Mouse (Mus musculus): ENCODE results near the gene Il11. TPM values are rescaled to one million over a fixed set of nuclear protein-coding genes. Genes with fewer than 3 reads are reported as not detected.
"Not testable (repeated sequence)": the region's sequence is repeated elsewhere in the genome, so short reads cannot be mapped to it uniquely, and the experiment has no call there.

Il11 gene
- total and polyA plus RNA-seq, 2 experiments from 2014 or later: 1.3 to 2.0 TPM

DNA sequence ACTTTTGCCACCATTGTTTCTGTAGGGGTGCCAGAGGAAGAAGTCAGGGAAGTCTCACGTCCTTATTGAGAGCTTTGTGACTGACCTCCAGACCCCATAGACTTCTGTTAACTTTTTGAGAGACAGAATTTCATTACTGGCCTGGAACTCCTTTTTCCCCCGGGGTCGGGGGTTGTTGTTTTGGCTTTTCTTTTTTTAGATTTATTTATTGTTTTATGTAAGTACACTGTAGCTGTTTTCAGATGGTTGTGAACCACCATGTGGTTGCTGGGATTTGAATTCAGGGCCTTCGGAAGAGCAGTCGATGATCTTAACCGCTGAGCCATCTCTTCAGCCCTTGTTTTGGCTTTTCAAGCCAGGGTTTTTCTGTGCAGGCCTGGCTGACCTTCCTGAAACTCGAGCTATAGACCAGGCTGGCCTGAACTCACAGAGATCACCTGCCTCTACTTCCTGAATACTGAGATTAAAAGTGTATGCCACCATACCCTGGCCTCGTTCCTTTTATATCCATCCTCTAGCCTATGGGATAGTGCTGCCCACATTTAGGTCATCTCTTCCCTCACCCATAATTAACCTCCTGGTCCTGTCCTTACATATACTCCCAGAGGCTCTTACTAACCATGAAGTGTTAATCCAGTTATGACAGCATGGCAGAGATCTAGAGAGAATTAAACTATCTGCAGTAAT, 30.6 kb upstream of the Il11 start:
- Histone ChIP-seq H3K4me1 (ENCODE audit: insufficient read depth, low read length) (peaks cover 5% of the 10 kb centered on the region), H3K4me3 (ENCODE audit: low read length) (peak overlapping the region; percentile 99)
- ATAC-seq: no peak

DNA sequence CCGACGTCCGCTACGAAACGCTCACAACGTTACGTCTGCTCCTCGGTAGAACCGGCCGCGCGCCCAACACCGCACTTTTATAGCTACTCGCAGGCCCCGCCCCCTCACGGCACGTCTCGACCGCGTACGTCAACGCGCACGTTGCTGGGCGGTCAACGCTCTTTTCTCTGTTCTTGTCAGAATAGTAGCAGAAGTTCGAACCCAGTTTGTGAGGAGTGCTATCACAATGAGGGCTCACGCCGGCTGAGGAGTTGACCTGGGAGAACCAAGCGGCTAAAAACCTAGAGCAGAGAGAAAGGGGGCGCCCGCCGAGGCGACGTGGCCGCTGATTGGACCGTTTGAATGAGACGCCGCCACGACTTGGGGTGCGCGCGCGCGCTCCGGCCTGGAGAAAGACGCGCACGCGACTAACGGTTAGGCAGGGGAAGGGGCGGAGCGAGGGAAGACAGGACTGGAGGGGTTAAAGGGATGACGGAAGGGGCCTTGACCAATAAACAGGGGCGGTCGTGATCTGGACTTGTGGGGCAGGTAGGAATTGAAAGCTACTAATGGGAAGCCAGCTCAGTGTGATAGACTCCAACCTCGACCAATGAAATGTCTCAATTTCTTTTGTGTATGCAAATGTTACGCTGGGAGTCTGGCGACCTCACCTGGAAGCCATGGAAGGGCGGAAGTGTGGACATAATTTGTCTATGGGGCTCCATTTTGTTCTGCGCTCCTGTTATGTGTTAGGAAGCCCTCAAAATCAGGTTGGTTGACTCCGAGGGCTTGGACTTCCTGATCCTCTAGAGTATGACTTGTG, 29.8 kb upstream of the Il11 start, which contains the start of gene Ube2s:
TSS of gene Ube2s (minus strand) at position 288 of the 802 bp plus-strand sequence.
- peak; percentile 59 for TF ChIP-seq CTCF (IDR thresholded peaks at IDR 0.05; ENCODE audit: low read depth)
- Histone ChIP-seq H3K9me3 (ENCODE audit: low read length) (no peaks in the 10 kb centered on the region), H3K27me3 (ENCODE audit: insufficient read depth, low read length) (no peaks in the 10 kb centered on the region), H3K27ac (peak within 1 kb of the TSS; percentile 95), H3K4me3 (ENCODE audit: low read length) (peak within 1 kb of the TSS; percentile 99), H3K4me1 (ENCODE audit: insufficient read depth, low read length) (peaks cover 5% of the 10 kb centered on the region), H3K36me3 (ENCODE audit: insufficient read depth, low read length) (peaks cover 15% of the 10 kb centered on the region; the same call in 1 of the 2 replicates), H3K4me2 (ENCODE audit: low read depth, low read length) (peak within 1 kb of the TSS; percentile 85), H3K9ac (replicated peaks; ENCODE audit: low read length) (peak within 1 kb of the TSS; percentile 91)
- under 1% methylated on average over 62 of the region's 62 CpGs for WGBS
- ATAC-seq: peak; percentile 99
- DNase-seq (ENCODE audit: low spot score): peak; percentile 100

More for the DNA sequence above, 30.6 kb upstream of the Il11 start:
- Histone ChIP-seq H3K9ac (replicated peaks; ENCODE audit: low read length) (peak overlapping the region; percentile 51), H3K27ac (peak overlapping the region; percentile 89), H3K27me3 (ENCODE audit: insufficient read depth, low read length) (no peaks in the 10 kb centered on the region), H3K9me3 (ENCODE audit: low read length) (no peaks in the 10 kb centered on the region), H3K4me2 (ENCODE audit: low read depth, low read length) (peak overlapping the region; percentile 66), H3K36me3 (ENCODE audit: insufficient read depth, low read length) (peaks cover 15% of the 10 kb centered on the region; the same call in 1 of the 2 replicates)
- no peak for TF ChIP-seq CTCF (IDR thresholded peaks at IDR 0.05; ENCODE audit: low read depth)
- DNase-seq (ENCODE audit: low spot score): no peak
- WGBS: 24% methylated on average over 8 of the region's 8 CpGs

DNA sequence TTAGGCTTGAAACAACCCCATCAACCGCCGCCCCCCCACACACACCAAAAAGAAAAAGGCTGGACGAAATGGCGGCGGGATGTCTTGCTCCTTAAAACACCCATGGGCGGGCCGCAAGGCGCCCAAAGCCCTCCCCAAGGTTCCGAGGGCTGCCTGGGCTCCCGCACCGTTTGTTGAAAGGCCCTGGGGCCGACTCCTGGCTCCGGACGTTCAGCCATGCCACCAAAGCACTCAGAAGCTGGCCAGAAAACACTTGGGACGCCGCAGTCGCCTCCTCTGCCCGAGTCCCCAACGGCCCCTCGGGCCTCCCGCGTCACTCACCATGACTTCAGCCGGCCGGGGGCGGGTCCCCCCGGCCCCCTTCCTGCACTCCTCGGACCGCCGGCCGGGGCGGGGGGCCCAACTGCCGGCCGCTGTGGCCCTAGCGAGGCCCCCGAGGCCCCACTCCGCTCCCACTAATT, 29.2 kb upstream of the Il11 start:
- peaks cover 5% of the 10 kb centered on the region for H3K4me1 ChIP-seq (ENCODE audit: insufficient read depth, low read length)
- WGBS: under 1% methylated on average over 25 of the region's 36 CpGs
- H3K27ac ChIP-seq: peak overlapping the region; percentile 95
- H3K9ac ChIP-seq (replicated peaks; ENCODE audit: low read length): peak overlapping the region; percentile 91
- ATAC-seq (no peak), DNase-seq (ENCODE audit: low spot score) (peak; percentile 35)
- H3K27me3 ChIP-seq (ENCODE audit: insufficient read depth, low read length): no peaks in the 10 kb centered on the region
- peak overlapping the region; percentile 99 for H3K4me3 ChIP-seq (ENCODE audit: low read length)
- peak overlapping the region; percentile 85 for H3K4me2 ChIP-seq (ENCODE audit: low read depth, low read length)
- peaks cover 15% of the 10 kb centered on the region; the same call in 1 of the 2 replicates for H3K36me3 ChIP-seq (ENCODE audit: insufficient read depth, low read length)
- no peaks in the 10 kb centered on the region for H3K9me3 ChIP-seq (ENCODE audit: low read length)
- no peak for TF ChIP-seq CTCF (IDR thresholded peaks at IDR 0.05; ENCODE audit: low read depth)

DNA sequence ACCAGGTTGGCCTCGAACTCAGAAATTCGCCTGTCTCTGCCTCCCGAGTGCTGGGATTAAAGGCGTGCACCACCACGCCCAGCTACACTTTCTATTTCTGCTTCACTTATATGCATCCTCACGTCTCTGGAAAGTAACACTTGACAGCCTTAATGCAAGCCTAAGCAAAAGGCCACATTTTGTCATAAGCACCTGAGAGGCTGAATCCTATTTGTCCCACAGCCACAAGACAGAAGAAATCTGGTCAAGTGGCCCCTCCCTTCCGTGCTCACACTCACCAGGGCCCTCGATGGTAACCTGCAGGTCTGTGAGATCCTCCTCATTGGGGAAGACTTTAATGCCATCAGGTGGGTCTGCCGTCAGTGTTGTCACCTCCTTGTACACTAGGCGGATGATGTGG, 28.5 kb upstream of the Il11 start:
- WGBS: 39% methylated on average over 10 of the region's 10 CpGs
- not testable (repeated sequence) for DNase-seq (ENCODE audit: low spot score)

DNA sequence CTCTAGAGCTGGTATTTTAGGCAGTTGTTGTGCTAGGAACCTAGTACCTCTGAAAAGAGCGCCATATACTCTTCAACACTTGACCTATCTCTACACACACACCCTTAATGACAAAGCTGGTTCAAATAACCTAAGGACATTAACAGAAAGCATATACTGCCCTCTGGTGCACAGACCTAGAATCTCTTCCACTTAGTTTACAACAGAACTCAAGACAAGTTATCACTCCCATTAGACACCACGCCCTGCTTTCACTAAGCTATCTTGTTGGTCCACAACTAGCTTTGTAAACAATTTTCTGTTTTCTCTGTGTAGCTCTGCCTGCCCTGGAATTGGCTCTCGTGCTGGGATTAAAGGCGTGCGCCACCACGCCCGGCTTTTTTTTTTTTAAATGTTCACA, 24.1 kb upstream of the Il11 start:
- H3K4me2 ChIP-seq (ENCODE audit: low read depth, low read length): no peak overlapping the region
- peak; percentile 74 for DNase-seq (ENCODE audit: low spot score)
- TF ChIP-seq CTCF (IDR thresholded peaks at IDR 0.05; ENCODE audit: low read depth): peak; percentile 74
- 90% methylated on average over 7 of the region's 7 CpGs for WGBS
- H3K9ac ChIP-seq (replicated peaks; ENCODE audit: low read length): no peak overlapping the region
- no peaks in the 10 kb centered on the region for H3K4me1 ChIP-seq (ENCODE audit: insufficient read depth, low read length)
- peaks cover 26% of the 10 kb centered on the region; the same call in 1 of the 2 replicates for H3K36me3 ChIP-seq (ENCODE audit: insufficient read depth, low read length)
- H3K9me3 ChIP-seq (ENCODE audit: low read length): no peaks in the 10 kb centered on the region
- no peak overlapping the region for H3K4me3 ChIP-seq (ENCODE audit: low read length)
- H3K27ac ChIP-seq: no peak overlapping the region
- ATAC-seq: no peak
- no peaks in the 10 kb centered on the region for H3K27me3 ChIP-seq (ENCODE audit: insufficient read depth, low read length)

More for the DNA sequence above, 28.5 kb upstream of the Il11 start:
- H3K27me3 ChIP-seq (ENCODE audit: insufficient read depth, low read length); ATAC-seq; H3K9me3 ChIP-seq (ENCODE audit: low read length); H3K4me1 ChIP-seq (ENCODE audit: insufficient read depth, low read length): not testable (repeated sequence)
- peak overlapping the region; percentile 95; the same call in 1 of the 2 replicates for H3K27ac ChIP-seq
- peak overlapping the region; percentile 99 for H3K4me3 ChIP-seq (ENCODE audit: low read length)
- H3K9ac ChIP-seq (replicated peaks; ENCODE audit: low read length): peak overlapping the region; percentile 91
- peaks cover 17% of the 10 kb centered on the region; the same call in 1 of the 2 replicates for H3K36me3 ChIP-seq (ENCODE audit: insufficient read depth, low read length)
- peak overlapping the region; percentile 85 for H3K4me2 ChIP-seq (ENCODE audit: low read depth, low read length)

DNA sequence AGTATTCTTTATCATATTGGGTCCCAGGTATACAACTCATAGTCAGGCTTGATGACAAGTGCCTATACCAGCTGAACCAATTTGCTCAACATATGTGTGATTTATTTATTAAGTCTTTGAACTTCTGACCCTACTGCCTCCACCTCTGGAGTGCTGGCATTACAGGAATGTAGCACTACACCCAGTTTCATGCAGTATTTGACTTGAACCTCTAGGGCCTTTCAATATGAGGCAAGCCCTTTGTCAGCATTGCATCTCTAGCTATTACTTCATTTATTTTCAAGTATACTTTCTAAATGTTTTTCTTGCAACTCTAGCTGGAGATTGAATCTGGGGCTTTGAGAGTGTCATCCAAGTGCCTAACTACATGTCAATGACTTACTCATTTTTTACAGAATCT, 19.6 kb upstream of the Il11 start:
- no peak for DNase-seq (ENCODE audit: low spot score)
- no peak overlapping the region for H3K4me3 ChIP-seq (ENCODE audit: low read length)
- no peak overlapping the region for H3K9ac ChIP-seq (replicated peaks; ENCODE audit: low read length)
- no peaks in the 10 kb centered on the region for H3K9me3 ChIP-seq (ENCODE audit: low read length)
- no peaks in the 10 kb centered on the region for H3K4me1 ChIP-seq (ENCODE audit: insufficient read depth, low read length)
- H3K36me3 ChIP-seq (ENCODE audit: insufficient read depth, low read length): peaks cover 14% of the 10 kb centered on the region; the same call in 1 of the 2 replicates
- H3K27ac ChIP-seq: no peak overlapping the region
- H3K27me3 ChIP-seq (ENCODE audit: insufficient read depth, low read length): no peaks in the 10 kb centered on the region
- no peak overlapping the region for H3K4me2 ChIP-seq (ENCODE audit: low read depth, low read length)
- ATAC-seq: no peak
- TF ChIP-seq CTCF (IDR thresholded peaks at IDR 0.05; ENCODE audit: low read depth): no peak
